Mouse (Mus musculus) 416B (cell line): Measurements from ENCODE around the gene Micu1.

Experiments used
- DNase-seq: peaks from one replicate; pipeline ENCODE4 v3.0.0; 2011; ENCODE audit warnings: low read depth

Gene Micu1

GRCm38 (mm10) chr10:59884327-59885173 is 182.3 kb downstream of the Micu1 start:
- no peak for DNase-seq

- DNase-seq, result no peak
Measured at GRCm38 (mm10) chr10:59885174-59886080, 183.2 kb downstream of the Micu1 start.

- no peak for DNase-seq
Measured at GRCm38 (mm10) chr10:59886081-59886466, 183.8 kb downstream of the Micu1 start.

- DNase-seq, result no peak
Measured at GRCm38 (mm10) chr10:59887432-59887831, 185.2 kb downstream of the Micu1 start.

GRCm38 (mm10) chr10:59889339-59889738 is 187.1 kb downstream of the Micu1 start:
- DNase-seq, result no peak

GRCm38 (mm10) chr10:59889953-59890751 is 187.9 kb downstream of the Micu1 start:
- no peak for DNase-seq

- peak; percentile 79 for DNase-seq
Measured at GRCm38 (mm10) chr10:59892977-59893376, 190.7 kb downstream of the Micu1 start.

GRCm38 (mm10) chr10:59894251-59895160 is 192.2 kb downstream of the Micu1 start:
- peak; percentile 88 for DNase-seq

- no peak for DNase-seq
Measured at GRCm38 (mm10) chr10:59895460-59896186, 193.3 kb downstream of the Micu1 start.

GRCm38 (mm10) chr10:59896211-59896610 is 193.9 kb downstream of the Micu1 start:
- no peak for DNase-seq

- peak; percentile 97 for DNase-seq
Measured at GRCm38 (mm10) chr10:59896911-59897331, 194.6 kb downstream of the Micu1 start.

GRCm38 (mm10) chr10:59897511-59897910 is 195.2 kb downstream of the Micu1 start:
- peak; percentile 76 for DNase-seq

- DNase-seq, result no peak
Measured at GRCm38 (mm10) chr10:59898180-59898778, 196.0 kb downstream of the Micu1 start.

- DNase-seq, result no peak
Measured at GRCm38 (mm10) chr10:59898935-59899334, 196.7 kb downstream of the Micu1 start.

GRCm38 (mm10) chr10:59899341-59900173 is 197.3 kb downstream of the Micu1 start:
- DNase-seq, result peak; percentile 98

- no peak for DNase-seq
Measured at GRCm38 (mm10) chr10:59900174-59900435, 197.8 kb downstream of the Micu1 start.

GRCm38 (mm10) chr10:59900939-59901338 is 198.7 kb downstream of the Micu1 start:
- DNase-seq, result no peak

- DNase-seq, result no peak
Measured at GRCm38 (mm10) chr10:59901463-59901862, 199.2 kb downstream of the Micu1 start.

GRCm38 (mm10) chr10:59901986-59902605 is 199.8 kb downstream of the Micu1 start:
- no peak for DNase-seq
